Mouse (Mus musculus): ENCODE measurements around the gene Car6. TPM values are rescaled to one million over a fixed set of nuclear protein-coding genes. Genes with fewer than 3 reads are reported as not detected.
A peak's percentile ranks its signal among the peaks of the same experiment; 100 is the strongest.

Car6 gene
- polyA plus RNA-seq, 1 experiment from 2014 or later = not detected

DNA sequence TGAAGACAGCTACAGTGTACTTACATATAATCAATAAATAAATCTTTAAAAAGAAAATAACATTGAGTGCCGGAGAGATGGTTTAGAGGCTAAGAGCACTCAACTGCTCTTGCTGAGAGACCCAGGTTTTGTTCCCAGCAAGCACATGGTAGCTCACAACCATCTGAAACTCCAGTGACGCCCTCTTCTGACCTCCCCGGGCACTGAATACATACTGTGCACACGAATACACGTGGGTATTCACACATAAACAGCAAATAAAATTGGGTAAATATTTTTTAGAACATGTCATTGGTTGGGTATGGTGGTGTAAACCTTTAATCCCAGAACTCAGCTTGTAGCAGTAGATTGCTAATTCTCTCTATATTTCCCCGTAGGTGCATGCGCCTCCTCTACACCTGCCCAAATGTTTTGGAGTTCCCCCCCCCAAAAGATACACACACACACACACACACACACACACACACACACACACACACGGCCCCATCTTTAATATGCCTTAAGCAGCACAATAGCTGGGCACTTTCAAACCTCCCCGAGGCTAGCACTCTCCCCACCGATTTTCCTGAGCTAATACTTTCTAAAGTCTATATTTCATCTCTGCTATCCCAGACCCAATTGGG lies 10.9 kb upstream of the Car6 start:
- Histone ChIP-seq H3K27ac (no peak overlapping the region), H3K4me3 (replicated peaks) (peak overlapping the region; percentile 30; the same call in 1 of the 2 replicates), H3K27me3 (no peaks in the 10 kb centered on the region), H3K36me3 (no peaks in the 10 kb centered on the region), H3K9ac (replicated peaks) (no peak overlapping the region), H3K4me2 (replicated peaks) (peak overlapping the region; percentile 54), H3K4me1 (replicated peaks) (peaks cover 8% of the 10 kb centered on the region; the same call in 1 of the 2 replicates), H3K9me3 (no peaks in the 10 kb centered on the region)
- WGBS = 58% methylated on average over 10 of the region's 10 CpGs
- no peak; the same call in 1 of the 2 replicates for ATAC-seq

DNA sequence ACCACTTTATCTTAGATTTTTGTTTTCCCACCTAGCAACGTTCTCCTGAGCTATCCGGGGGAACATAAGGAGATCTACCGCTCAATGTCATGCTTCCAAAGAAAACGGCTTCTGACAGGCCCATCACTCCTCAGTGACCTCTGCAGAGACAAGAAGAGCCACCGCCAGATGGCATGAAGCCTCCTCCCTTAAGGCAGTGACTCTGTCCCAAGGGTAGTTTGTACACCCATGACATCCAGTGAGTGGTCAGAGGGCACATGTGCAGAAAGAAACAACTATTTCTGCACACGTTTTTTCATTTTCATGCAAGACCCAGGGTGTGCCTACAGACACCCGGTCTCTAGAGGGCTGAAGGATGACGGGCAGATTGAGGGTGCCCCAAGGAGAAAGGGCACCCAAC lies 9.2 kb upstream of the Car6 start:
- Histone ChIP-seq H3K4me2 (replicated peaks) (no peak overlapping the region), H3K36me3 (no peaks in the 10 kb centered on the region), H3K4me1 (replicated peaks) (peaks cover 8% of the 10 kb centered on the region; the same call in 1 of the 2 replicates), H3K4me3 (replicated peaks) (no peak overlapping the region), H3K27ac (no peak overlapping the region), H3K27me3 (no peaks in the 10 kb centered on the region), H3K9ac (replicated peaks) (no peak overlapping the region), H3K9me3 (no peaks in the 10 kb centered on the region)
- WGBS = 82% methylated on average over 8 of the region's 8 CpGs
- no peak for ATAC-seq

DNA sequence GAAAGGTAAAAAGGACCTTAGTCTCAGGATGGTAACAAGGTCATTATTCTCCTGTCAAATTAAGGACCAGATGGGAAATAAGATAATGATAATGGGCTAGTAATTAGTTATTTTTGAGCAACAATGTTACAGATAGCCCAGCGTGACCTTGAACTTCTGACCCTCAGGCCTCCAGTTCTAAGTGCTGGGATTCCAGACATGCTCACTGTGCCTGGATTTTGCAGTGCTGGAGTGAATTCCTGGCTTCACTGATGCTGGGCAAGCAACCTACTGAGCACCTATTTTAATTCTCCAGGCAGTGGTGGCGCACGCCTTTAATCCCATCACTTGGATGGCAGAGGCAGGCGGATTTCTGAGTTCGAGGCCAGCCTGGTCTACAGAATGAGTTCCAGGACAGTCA lies 8.6 kb upstream of the Car6 start:
- Histone ChIP-seq H3K4me3 (replicated peaks) (no peak overlapping the region), H3K27ac (no peak overlapping the region), H3K9ac (replicated peaks) (no peak overlapping the region), H3K4me2 (replicated peaks) (no peak overlapping the region), H3K36me3 (no peaks in the 10 kb centered on the region), H3K9me3 (no peaks in the 10 kb centered on the region), H3K27me3 (no peaks in the 10 kb centered on the region), H3K4me1 (replicated peaks) (peaks cover 8% of the 10 kb centered on the region; the same call in 1 of the 2 replicates)
- 95% methylated on average over 5 of the region's 5 CpGs for WGBS
- no peak for ATAC-seq

DNA sequence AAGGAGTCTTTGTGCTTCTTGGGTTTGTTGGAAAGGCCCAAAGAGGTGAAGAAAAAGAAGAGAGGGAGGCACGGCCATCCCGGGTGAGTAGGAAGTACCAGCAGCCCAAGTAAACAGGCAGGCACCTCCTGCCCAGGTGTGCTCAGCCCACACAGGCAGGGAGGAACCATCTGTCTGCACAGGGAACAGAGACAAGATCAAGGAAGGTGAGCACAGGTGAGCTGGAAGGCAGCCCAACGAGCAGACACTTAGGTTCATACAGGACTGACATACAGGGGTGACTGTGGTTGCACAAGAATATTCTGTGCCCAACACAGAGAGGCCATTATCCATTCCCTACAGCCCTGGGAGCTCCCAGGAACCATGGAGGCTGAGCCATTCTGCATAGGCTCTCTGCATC lies 3.7 kb upstream of the Car6 start:
- H3K9me3 ChIP-seq = no peaks in the 10 kb centered on the region
- no peaks in the 10 kb centered on the region for H3K4me1 ChIP-seq (replicated peaks)
- H3K4me2 ChIP-seq (replicated peaks) = no peak overlapping the region
- 81% methylated on average over 3 of the region's 3 CpGs for WGBS
- H3K4me3 ChIP-seq (replicated peaks) = no peak overlapping the region
- H3K36me3 ChIP-seq = no peaks in the 10 kb centered on the region
- no peak overlapping the region for H3K9ac ChIP-seq (replicated peaks)
- no peak overlapping the region for H3K27ac ChIP-seq
- no peaks in the 10 kb centered on the region for H3K27me3 ChIP-seq
- no peak for ATAC-seq

DNA sequence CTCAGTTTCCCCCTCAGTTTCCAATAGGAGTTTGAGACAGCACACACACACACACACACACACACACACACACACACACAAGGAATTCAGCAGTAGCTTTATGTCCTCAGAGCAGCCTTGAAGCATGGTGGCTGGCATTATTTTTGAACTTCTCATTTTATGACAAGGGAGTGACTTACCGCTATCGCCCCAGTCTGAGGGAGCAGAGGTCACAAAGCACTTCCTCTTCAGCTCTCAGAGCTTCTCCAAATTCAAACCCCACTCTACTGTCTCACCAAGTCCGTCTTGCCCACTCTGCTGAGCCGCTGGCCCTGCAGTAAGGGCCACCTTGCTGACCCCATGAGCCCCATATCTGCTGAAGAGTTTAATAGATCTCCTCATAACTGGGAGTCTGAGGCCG lies 1.6 kb upstream of the Car6 start:
- 88% methylated on average over 5 of the region's 5 CpGs for WGBS
- Histone ChIP-seq H3K9me3 (no peaks in the 10 kb centered on the region), H3K27me3 (no peaks in the 10 kb centered on the region)

DNA sequence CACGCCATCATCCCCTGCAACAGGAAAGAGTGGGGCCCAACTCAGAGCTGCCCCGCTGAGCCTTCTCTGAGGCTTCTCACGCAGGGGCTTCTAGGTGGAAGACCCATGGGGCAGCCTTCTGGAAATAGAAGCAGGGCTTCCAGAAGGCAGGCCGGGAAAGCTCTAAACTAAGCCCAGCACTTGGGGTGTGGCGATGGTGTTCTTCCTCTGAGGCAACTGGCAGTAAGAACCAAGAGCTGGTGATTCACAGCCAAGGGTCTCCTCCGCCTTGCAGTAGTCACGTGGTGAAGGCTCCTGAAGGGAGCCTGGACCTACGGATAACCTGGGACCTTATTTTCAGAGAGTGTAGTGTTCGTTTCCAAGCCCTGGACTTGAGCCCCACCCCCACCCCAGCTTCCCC lies 2.9 kb downstream of the Car6 start:
- no peak overlapping the region for H3K4me3 ChIP-seq (replicated peaks)
- H3K4me2 ChIP-seq (replicated peaks) = no peak overlapping the region
- ATAC-seq = no peak
- H3K27me3 ChIP-seq = no peaks in the 10 kb centered on the region
- H3K9me3 ChIP-seq = no peaks in the 10 kb centered on the region
- WGBS = 74% methylated on average over 9 of the region's 9 CpGs
- H3K36me3 ChIP-seq = no peaks in the 10 kb centered on the region
- H3K9ac ChIP-seq (replicated peaks) = no peak overlapping the region
- H3K27ac ChIP-seq = no peak overlapping the region
- no peaks in the 10 kb centered on the region for H3K4me1 ChIP-seq (replicated peaks)

More for the DNA sequence above, 1.6 kb upstream of the Car6 start:
- no peak overlapping the region for H3K27ac ChIP-seq
- no peak for ATAC-seq
- H3K4me3 ChIP-seq (replicated peaks) = no peak overlapping the region
- H3K4me2 ChIP-seq (replicated peaks) = no peak overlapping the region
- H3K4me1 ChIP-seq (replicated peaks) = no peaks in the 10 kb centered on the region
- no peak overlapping the region for H3K9ac ChIP-seq (replicated peaks)
- no peaks in the 10 kb centered on the region for H3K36me3 ChIP-seq

DNA sequence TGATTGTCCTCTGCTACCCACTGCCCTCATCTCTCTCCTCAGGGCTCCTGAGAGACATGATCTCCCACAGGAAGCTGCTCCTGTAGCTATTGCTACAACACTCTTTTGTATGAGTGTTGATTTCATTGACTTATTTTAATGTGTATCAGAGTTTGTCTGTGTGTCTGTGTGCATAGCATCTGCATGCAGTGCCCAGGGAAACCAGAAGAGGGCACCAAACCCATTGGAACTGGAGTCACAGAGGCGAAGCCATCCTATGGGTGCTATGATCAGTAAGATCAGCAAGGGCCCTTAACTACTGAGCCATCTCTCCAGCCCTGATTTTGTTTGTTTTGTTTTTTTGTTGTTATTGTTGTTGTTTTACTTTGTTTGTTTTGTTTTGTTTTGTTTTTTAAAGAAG lies 7.2 kb downstream of the Car6 start:
- no peaks in the 10 kb centered on the region for H3K36me3 ChIP-seq
- H3K9me3 ChIP-seq = no peaks in the 10 kb centered on the region
- H3K9ac ChIP-seq (replicated peaks) = no peak overlapping the region
- H3K27ac ChIP-seq = no peak overlapping the region
- no peak overlapping the region for H3K4me3 ChIP-seq (replicated peaks)
- H3K27me3 ChIP-seq = 0 out of 2 replicates have a peak, but pooled peaks cover 2% of the 10 kb centered on the region
- ATAC-seq = no peak
- 32% methylated on average over 1 of the region's 1 CpGs for WGBS
- H3K4me1 ChIP-seq (replicated peaks) = no peaks in the 10 kb centered on the region
- H3K4me2 ChIP-seq (replicated peaks) = no peak overlapping the region

DNA sequence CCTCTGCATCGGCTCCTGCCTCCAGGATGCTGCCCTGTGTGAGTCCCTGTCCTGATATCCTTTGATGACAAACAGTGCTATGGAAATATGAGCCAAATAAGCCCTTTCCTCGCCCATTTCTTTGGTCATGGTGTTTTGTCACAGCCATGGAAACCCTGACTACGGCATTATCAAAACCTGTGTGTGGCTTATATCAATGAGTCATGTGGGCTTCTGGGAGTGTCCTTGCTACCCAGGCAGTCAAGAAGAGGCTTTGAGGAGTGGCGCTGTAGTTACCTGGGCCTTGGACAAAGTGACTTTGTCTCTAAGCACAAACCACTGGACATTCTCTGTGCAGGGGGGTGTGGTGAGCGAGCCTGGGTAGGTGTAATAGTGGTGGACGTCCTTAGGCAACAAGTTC lies 8.9 kb downstream of the Car6 start:
- Histone ChIP-seq H3K27me3 (0 out of 2 replicates have a peak, but pooled peaks cover 2% of the 10 kb centered on the region), H3K9ac (replicated peaks) (no peak overlapping the region), H3K9me3 (no peaks in the 10 kb centered on the region), H3K4me1 (replicated peaks) (no peaks in the 10 kb centered on the region), H3K4me2 (replicated peaks) (no peak overlapping the region), H3K36me3 (no peaks in the 10 kb centered on the region), H3K27ac (no peak overlapping the region), H3K4me3 (replicated peaks) (no peak overlapping the region)
- no peak for ATAC-seq
- 83% methylated on average over 6 of the region's 6 CpGs for WGBS

DNA sequence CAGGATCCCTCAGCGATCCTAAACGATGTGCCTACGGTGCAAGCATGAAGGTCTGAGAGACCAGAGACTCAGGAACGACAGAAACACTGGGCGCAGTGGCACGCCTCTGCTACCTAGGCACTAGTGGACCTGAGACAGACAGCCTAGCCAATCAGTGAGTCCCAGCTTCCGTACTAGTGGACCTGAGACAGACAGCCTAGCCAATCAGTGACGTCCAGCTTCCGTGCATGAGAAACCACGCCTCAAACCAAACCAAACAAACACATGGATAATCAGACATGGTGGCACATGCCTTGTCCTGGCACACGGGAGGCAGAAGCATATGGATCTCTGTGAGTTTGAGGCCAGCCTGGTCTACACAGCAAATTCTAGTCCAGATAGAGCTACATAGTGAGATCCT lies 12.9 kb downstream of the Car6 start:
- no peaks in the 10 kb centered on the region for H3K4me1 ChIP-seq (replicated peaks)
- H3K9me3 ChIP-seq = no peaks in the 10 kb centered on the region
- H3K4me2 ChIP-seq (replicated peaks) = no peak overlapping the region
- no peak for ATAC-seq
- 49% methylated on average over 11 of the region's 11 CpGs for WGBS
- H3K4me3 ChIP-seq (replicated peaks) = no peak overlapping the region
- H3K9ac ChIP-seq (replicated peaks) = no peak overlapping the region
- no peaks in the 10 kb centered on the region for H3K36me3 ChIP-seq
- 0 out of 2 replicates have a peak, but pooled peaks cover 2% of the 10 kb centered on the region for H3K27me3 ChIP-seq
- H3K27ac ChIP-seq = no peak overlapping the region

DNA sequence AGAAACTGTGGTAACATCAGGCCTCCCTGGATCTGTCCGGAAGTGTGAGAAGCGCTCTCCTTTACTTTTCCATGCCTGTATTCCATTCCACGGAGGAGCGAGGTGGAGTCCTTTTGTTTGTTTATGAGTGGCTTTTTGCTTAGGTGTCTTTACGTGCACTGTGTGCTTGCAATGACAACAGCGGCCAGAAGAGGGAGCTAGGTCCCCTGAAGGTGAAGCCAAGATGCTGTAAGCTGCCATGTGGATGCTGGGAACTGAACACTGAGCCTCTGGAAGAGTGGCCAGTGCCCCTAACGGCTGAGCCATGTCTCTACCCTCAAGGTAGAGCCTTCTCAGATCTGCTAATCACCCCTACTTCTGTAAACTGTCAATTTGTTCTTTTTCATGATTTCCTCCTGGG lies 19.8 kb downstream of the Car6 start:
- WGBS = 86% methylated on average over 7 of the region's 7 CpGs
- ATAC-seq = no peak
- no peak overlapping the region for H3K9ac ChIP-seq (replicated peaks)

DNA sequence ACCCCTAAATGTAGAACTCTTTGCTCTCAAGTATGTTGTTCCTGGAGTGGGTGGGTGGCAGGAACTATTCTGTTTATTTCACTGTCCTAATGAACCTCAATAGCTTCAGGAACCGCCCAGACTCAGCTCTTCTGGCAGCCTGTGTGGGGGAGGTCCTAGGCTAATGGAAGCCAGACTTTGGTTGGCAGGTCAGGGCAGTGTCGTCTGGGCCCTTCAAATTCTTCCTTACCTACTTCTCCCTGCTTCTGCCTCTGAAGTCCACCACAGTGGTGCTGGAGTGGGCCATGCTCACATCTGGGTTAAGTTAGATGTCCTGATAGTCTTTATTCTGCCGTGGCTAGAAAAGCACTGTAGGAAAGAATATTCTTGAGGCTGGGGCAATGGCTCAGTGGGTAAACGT lies 23.0 kb downstream of the Car6 start:
- H3K27me3 ChIP-seq = no peaks in the 10 kb centered on the region
- H3K9ac ChIP-seq (replicated peaks) = no peak overlapping the region
- H3K36me3 ChIP-seq = no peaks in the 10 kb centered on the region
- H3K4me3 ChIP-seq (replicated peaks) = no peak overlapping the region
- no peak overlapping the region for H3K4me2 ChIP-seq (replicated peaks)
- no peaks in the 10 kb centered on the region for H3K4me1 ChIP-seq (replicated peaks)
- WGBS = 70% methylated on average over 4 of the region's 4 CpGs
- no peak for ATAC-seq
- H3K27ac ChIP-seq = no peak overlapping the region
- no peaks in the 10 kb centered on the region for H3K9me3 ChIP-seq

More for the DNA sequence above, 19.8 kb downstream of the Car6 start:
- Histone ChIP-seq H3K27ac (no peak overlapping the region), H3K27me3 (no peaks in the 10 kb centered on the region), H3K4me3 (replicated peaks) (no peak overlapping the region), H3K9me3 (no peaks in the 10 kb centered on the region), H3K36me3 (no peaks in the 10 kb centered on the region), H3K4me1 (replicated peaks) (no peaks in the 10 kb centered on the region), H3K4me2 (replicated peaks) (no peak overlapping the region)

DNA sequence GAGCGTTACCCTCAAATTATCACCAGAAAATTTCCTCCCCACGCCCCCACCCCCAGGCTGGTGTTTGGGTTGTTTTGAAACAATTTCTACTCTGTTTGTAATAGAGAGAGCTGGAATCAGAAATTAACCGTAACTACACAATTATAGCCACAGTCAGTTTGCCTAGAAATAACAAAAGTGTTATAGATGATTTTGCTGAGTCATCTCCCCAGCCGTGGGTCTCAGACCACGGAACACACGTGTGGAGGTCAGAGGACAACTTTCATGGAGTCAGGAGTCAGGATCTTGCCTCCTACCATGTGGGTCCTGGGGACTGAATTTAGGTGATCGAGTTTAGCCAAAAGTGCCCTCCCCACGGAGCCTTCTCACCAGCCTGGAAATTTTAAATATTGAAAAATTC lies 24.0 kb downstream of the Car6 start:
- ATAC-seq = no peak
- no peak overlapping the region for H3K9ac ChIP-seq (replicated peaks)
- H3K4me1 ChIP-seq (replicated peaks) = no peaks in the 10 kb centered on the region
- no peak overlapping the region for H3K4me2 ChIP-seq (replicated peaks)
- no peaks in the 10 kb centered on the region for H3K36me3 ChIP-seq
- no peak overlapping the region for H3K4me3 ChIP-seq (replicated peaks)
- H3K27ac ChIP-seq = no peak overlapping the region
- no peaks in the 10 kb centered on the region for H3K27me3 ChIP-seq
- no peaks in the 10 kb centered on the region for H3K9me3 ChIP-seq
- 81% methylated on average over 8 of the region's 8 CpGs for WGBS

DNA sequence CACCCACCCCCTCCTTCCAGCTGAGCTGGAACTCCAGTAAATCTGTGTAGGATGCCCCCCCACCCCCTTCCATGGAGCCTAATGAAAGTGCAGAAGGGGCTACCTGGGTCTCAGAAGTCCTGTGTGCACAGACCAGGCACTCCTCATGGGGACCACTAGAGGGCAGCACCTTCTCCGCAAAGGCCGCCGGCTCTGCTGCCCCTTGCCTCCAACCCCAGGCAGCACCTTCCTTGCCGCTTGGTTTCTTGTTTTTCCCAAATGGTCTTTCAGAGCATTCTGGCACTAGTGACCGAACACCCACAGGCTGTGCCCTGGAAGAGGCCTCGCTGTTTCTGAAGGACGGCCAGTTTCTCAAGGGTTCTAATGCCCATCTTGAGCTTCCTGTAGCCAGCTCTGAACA lies 24.6 kb downstream of the Car6 start:
- no peaks in the 10 kb centered on the region for H3K27me3 ChIP-seq
- no peaks in the 10 kb centered on the region for H3K36me3 ChIP-seq
- no peak overlapping the region for H3K4me2 ChIP-seq (replicated peaks)
- no peak overlapping the region for H3K27ac ChIP-seq
- H3K9me3 ChIP-seq = no peaks in the 10 kb centered on the region
- H3K4me1 ChIP-seq (replicated peaks) = no peaks in the 10 kb centered on the region
- no peak for ATAC-seq
- 5% methylated on average over 7 of the region's 7 CpGs for WGBS
- H3K9ac ChIP-seq (replicated peaks) = no peak overlapping the region
- no peak overlapping the region for H3K4me3 ChIP-seq (replicated peaks)

All from midbrain, embryonic 13.5 days (tissue).